ENCODE assay signal across 17 mouse cellular contexts in the genomic region with DNA sequence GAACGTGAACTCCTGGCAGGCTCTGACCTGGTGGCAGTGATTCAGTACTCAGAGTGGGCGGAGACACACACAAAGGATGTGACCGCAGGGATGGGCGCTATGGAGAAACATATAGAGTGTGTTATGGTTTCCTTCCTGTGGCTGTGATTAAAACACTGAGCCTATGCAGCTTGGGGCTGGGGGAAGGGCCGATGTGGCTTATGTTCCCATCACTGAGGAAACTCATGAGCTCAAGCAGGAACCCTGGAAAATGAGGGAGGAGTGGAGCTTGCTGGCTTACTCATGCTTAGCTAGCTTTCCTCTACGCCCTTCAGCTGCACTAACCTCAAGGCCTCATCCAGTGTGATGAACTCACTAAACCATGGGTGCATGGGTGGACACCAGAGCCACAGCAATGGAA. TPM values are rescaled to one million over a fixed set of nuclear protein-coding genes. Genes with fewer than 3 reads are reported as not detected.
DNase-seq lines count a peak whose midpoint lies in the region; ATAC-seq and TF ChIP-seq lines count a peak whose summit lies in the region.
"Had no signal": no experiment of that assay in that cellular context is flagged by ENCODE, and none has a peak within 500 bp of the region (broad histone marks: within the 10 kb centered on the region; RNA-seq: fewer than 3 reads in every experiment).

No protein-coding gene starts in this region.

- no peak for TF ChIP-seq POLR2A in thymus, adult 2 months (IDR thresholded peaks at IDR 0.05; ENCODE audit: control insufficient read depth, extremely low read depth, insufficient read depth, low read length, poor library complexity)

- H3K27ac ChIP-seq in heart, embryonic 12.5 days (ENCODE audit: poor library complexity, severe bottlenecking): no peak overlapping the region
- no peak overlapping the region for H3K27ac ChIP-seq in lung, embryonic 16.5 days (ENCODE audit: low read length)
- no peak overlapping the region for H3K27ac ChIP-seq in midbrain, postnatal 0 days (ENCODE audit: low read depth, low read length)
- no peak overlapping the region for H3K27ac ChIP-seq in thymus, adult 2 months (ENCODE audit: control insufficient read depth, insufficient read depth, low read length)
- H3K27ac ChIP-seq: embryonic facial prominence, embryonic 12.5 days; forebrain, embryonic 15.5 days; heart, embryonic 15.5 days had no signal

- H3K4me3 ChIP-seq in heart, embryonic 12.5 days: no peak overlapping the region
- H3K4me3 ChIP-seq in lung, embryonic 16.5 days (ENCODE audit: low read length): no peak overlapping the region
- no peak overlapping the region for H3K4me3 ChIP-seq in midbrain, postnatal 0 days (ENCODE audit: low read depth, low read length)
- H3K4me3 ChIP-seq in thymus, adult 2 months (ENCODE audit: control insufficient read depth, insufficient read depth, low read length): no peak overlapping the region
- H3K4me3 ChIP-seq: embryonic facial prominence, embryonic 12.5 days; forebrain, embryonic 15.5 days; heart, embryonic 15.5 days; megakaryocyte, embryonic 14.5 days; myocyte had no signal

- no peaks in the 10 kb centered on the region for H3K9me3 ChIP-seq in heart, embryonic 12.5 days (replicated peaks)
- H3K9me3 ChIP-seq in lung, embryonic 16.5 days (ENCODE audit: control insufficient read depth, low read length): no peaks in the 10 kb centered on the region
- no peaks in the 10 kb centered on the region for H3K9me3 ChIP-seq in midbrain, postnatal 0 days (ENCODE audit: low read length)
- H3K9me3 ChIP-seq: embryonic facial prominence, embryonic 12.5 days; forebrain, embryonic 15.5 days; heart, embryonic 15.5 days; megakaryocyte, embryonic 14.5 days had no signal

- no peak for DNase-seq in heart, postnatal 36 days
- no peak for DNase-seq in lung, postnatal 36 days
- no peak for DNase-seq in midbrain, postnatal 0 days (ENCODE audit: low spot score)
- no peak for DNase-seq in thymus, adult 2 months
- DNase-seq in left cerebral cortex, postnatal 10 days (ENCODE audit: extremely low spot score in 1 of 2, low spot score in 2 of 2): no peak
- DNase-seq: B cell, adult 2 months; cerebellum, adult 9-10 months; gastrocnemius, postnatal 25 days; kidney, adult 11 months had no signal

- H3K36me3 ChIP-seq in heart, embryonic 12.5 days: peaks cover 14% of the 10 kb centered on the region
- H3K36me3 ChIP-seq in lung, embryonic 16.5 days (ENCODE audit: control insufficient read depth, insufficient read depth, low read length): peaks cover 4% of the 10 kb centered on the region
- H3K36me3 ChIP-seq in midbrain, postnatal 0 days (ENCODE audit: insufficient read depth, low read length): no peaks in the 10 kb centered on the region
- H3K36me3 ChIP-seq in thymus, adult 2 months (ENCODE audit: control insufficient read depth, insufficient read depth, low read length): no peaks in the 10 kb centered on the region
- H3K36me3 ChIP-seq: embryonic facial prominence, embryonic 12.5 days; forebrain, embryonic 15.5 days had no signal

- no peaks in the 10 kb centered on the region for H3K27me3 ChIP-seq in heart, embryonic 12.5 days (replicated peaks)
- H3K27me3 ChIP-seq in lung, embryonic 16.5 days (ENCODE audit: control insufficient read depth, insufficient read depth, low read depth, low read length): no peaks in the 10 kb centered on the region
- no peaks in the 10 kb centered on the region for H3K27me3 ChIP-seq in midbrain, postnatal 0 days (ENCODE audit: insufficient read depth, low read length)
- H3K27me3 ChIP-seq in thymus, adult 2 months (ENCODE audit: control insufficient read depth, insufficient read depth, low read length): no peaks in the 10 kb centered on the region
- H3K27me3 ChIP-seq: embryonic facial prominence, embryonic 12.5 days; forebrain, embryonic 15.5 days; heart, embryonic 15.5 days; megakaryocyte, embryonic 14.5 days had no signal

- peaks cover 11% of the 10 kb centered on the region; the same call in 1 of the 2 replicates for H3K4me1 ChIP-seq in heart, embryonic 12.5 days (replicated peaks)
- peaks cover 8% of the 10 kb centered on the region; the same call in 1 of the 2 replicates for H3K4me1 ChIP-seq in lung, embryonic 16.5 days (replicated peaks; ENCODE audit: control insufficient read depth, insufficient read depth, low read length)
- no peaks in the 10 kb centered on the region for H3K4me1 ChIP-seq in midbrain, postnatal 0 days (ENCODE audit: insufficient read depth, low read length)
- peaks cover 4% of the 10 kb centered on the region; the same call in 1 of the 2 replicates for H3K4me1 ChIP-seq in thymus, adult 2 months (replicated peaks; ENCODE audit: control insufficient read depth, insufficient read depth, low read length)
- H3K4me1 ChIP-seq: forebrain, embryonic 15.5 days had no signal

- no peak overlapping the region for H3K9ac ChIP-seq in heart, embryonic 12.5 days
- no peak overlapping the region for H3K9ac ChIP-seq in lung, embryonic 16.5 days (ENCODE audit: low read length)
- H3K9ac ChIP-seq in midbrain, postnatal 0 days (replicated peaks; ENCODE audit: low read length, poor library complexity, severe bottlenecking): no peak overlapping the region
- H3K9ac ChIP-seq: embryonic facial prominence, embryonic 12.5 days; forebrain, embryonic 15.5 days; heart, embryonic 15.5 days had no signal

- intact Hi-C loops in heart, postnatal 36 days (cut with DNase I): no loop called here
- intact Hi-C loops in left cerebral cortex, postnatal 10 days (cut with DNase I): no loop called here

- no peak for TF ChIP-seq CTCF in midbrain, postnatal 0 days (IDR thresholded peaks at IDR 0.05)
- no peak for TF ChIP-seq CTCF in thymus, adult 2 months (IDR thresholded peaks at IDR 0.05; ENCODE audit: borderline replicate concordance, control insufficient read depth, extremely low read depth, insufficient read depth, low read length, poor library complexity)

- no peak overlapping the region for H3K4me2 ChIP-seq in heart, embryonic 12.5 days
- H3K4me2 ChIP-seq in lung, embryonic 16.5 days (ENCODE audit: low read depth, low read length): no peak overlapping the region
- H3K4me2 ChIP-seq in midbrain, postnatal 0 days (ENCODE audit: low read depth, low read length, poor library complexity, severe bottlenecking): no peak overlapping the region
- H3K4me2 ChIP-seq: embryonic facial prominence, embryonic 12.5 days; forebrain, embryonic 15.5 days; heart, embryonic 15.5 days had no signal

- WGBS in heart, embryonic 12.5 days: 79% methylated on average over 6 of the region's 6 CpGs
- 74% methylated on average over 6 of the region's 6 CpGs for WGBS in lung, embryonic 16.5 days
- 82% methylated on average over 6 of the region's 6 CpGs for WGBS in midbrain, postnatal 0 days
- WGBS in thymus, adult 2 months: 57% methylated on average over 6 of the region's 6 CpGs

- peak; percentile 30; the same call in 1 of the 2 replicates for ATAC-seq in heart, embryonic 12.5 days (ENCODE audit: insufficient number of reproducible peaks, low FRiP score)
- ATAC-seq in lung, embryonic 16.5 days (ENCODE audit: low read depth): peak; percentile 53
- peak; percentile 9 for ATAC-seq in inflammation-experienced regulatory T-cells, adult 6 months
- no peak for ATAC-seq in midbrain, postnatal 0 days (ENCODE audit: low FRiP score)
- ATAC-seq: forebrain, embryonic 15.5 days had no signal

RNA-seq across cellular contexts. Expression of a gene that starts 28.6 kb away (rescaled TPM):
- 59.5 and 60.4 TPM in 2 replicates for polyA plus RNA-seq in heart, embryonic 12.5 days (2016; fragmentation: Nextera tagmentation; extraction: Ambion mirVana)
- total RNA-seq in heart, postnatal 36 days (2021): 10 to 100 TPM; 37.8 to 42.5 TPM
- polyA plus RNA-seq in lung, embryonic 16.5 days (2015; fragmentation: Nextera tagmentation; extraction: Ambion mirVana): 111 and 122 TPM in 2 replicates
- 100 to 1,000 TPM in 1 of 3 experiments, 10 to 100 TPM in 2; 87.5 to 260 (median 96.7) TPM for polyA plus RNA-seq in inflammation-experienced regulatory T-cells, adult 6 months (2017; shearing (Covaris generic))
- 17.7 and 22.7 TPM in 2 replicates for total RNA-seq in midbrain, postnatal 0 days (2014; rRNA removed)
- 32.8 and 37.6 TPM in 2 replicates for polyA plus RNA-seq in midbrain, postnatal 0 days (2015; fragmentation: Nextera tagmentation; extraction: Ambion mirVana)
- polyA plus RNA-seq in thymus, adult 2 months (2012; rRNA removed): 59.9 and 64.2 TPM in 2 replicates
- total RNA-seq in left cerebral cortex, postnatal 10 days (2021): 10 to 100 TPM; 19.6 to 20.5 TPM

RNA-seq across cellular contexts. Expression of a gene that starts 28.7 kb away (rescaled TPM):
- 5.7 and 6.3 TPM in 2 replicates for polyA plus RNA-seq in heart, embryonic 12.5 days (2016; fragmentation: Nextera tagmentation; extraction: Ambion mirVana)
- total RNA-seq in heart, postnatal 36 days (2021): 1 to 10 TPM; 2.6 to 3.0 TPM
- polyA plus RNA-seq in lung, embryonic 16.5 days (2015; fragmentation: Nextera tagmentation; extraction: Ambion mirVana): 11.1 and 13.5 TPM in 2 replicates
- 10 to 100 TPM in 1 of 3 experiments, 1 to 10 TPM in 2; 6.7 to 16.1 (median 8.9) TPM for polyA plus RNA-seq in inflammation-experienced regulatory T-cells, adult 6 months (2017; shearing (Covaris generic))
- 3.4 and 3.9 TPM in 2 replicates for total RNA-seq in midbrain, postnatal 0 days (2014; rRNA removed)
- polyA plus RNA-seq in midbrain, postnatal 0 days (2015; fragmentation: Nextera tagmentation; extraction: Ambion mirVana): 3.9 and 4.3 TPM in 2 replicates
- 5.1 and 5.2 TPM in 2 replicates for polyA plus RNA-seq in thymus, adult 2 months (2012; rRNA removed)
- 1 to 10 TPM; 3.5 to 5.6 TPM for total RNA-seq in left cerebral cortex, postnatal 10 days (2021)
